In the genomic region with DNA sequence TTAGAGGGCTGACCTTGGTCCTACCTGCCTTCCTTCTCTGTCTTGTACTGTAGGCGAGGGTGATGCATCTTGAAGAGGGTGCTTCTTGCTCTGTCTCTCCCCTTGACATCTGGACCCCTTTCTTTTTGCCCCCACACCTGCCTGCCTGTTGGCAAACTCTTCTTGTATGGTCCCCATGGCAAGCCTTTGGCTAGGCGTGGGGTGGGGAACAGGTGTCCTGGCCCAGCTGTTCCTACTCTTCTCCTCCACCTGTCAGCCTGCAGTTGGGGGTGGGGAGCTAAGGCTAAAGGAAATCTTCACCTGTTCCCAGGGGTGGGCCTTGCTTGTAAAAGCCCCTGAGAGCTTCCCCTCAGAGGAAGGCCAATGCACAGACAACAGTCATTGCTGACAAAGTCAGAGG, we compare ENCODE assay signal across 14 mouse cellular contexts. TPM values are rescaled to one million over a fixed set of nuclear protein-coding genes. Genes with fewer than 3 reads are reported as not detected.
DNase-seq lines count a peak whose midpoint lies in the region; ATAC-seq and TF ChIP-seq lines count a peak whose summit lies in the region.
"Had no signal": no experiment of that assay in that cellular context is flagged by ENCODE, and none has a peak within 500 bp of the region (broad histone marks: within the 10 kb centered on the region; RNA-seq: fewer than 3 reads in every experiment).

No protein-coding gene starts in this region.

- DNase-seq in cerebellum, adult 9-11 months = peak; percentile 56
- DNase-seq in cerebellum, adult 8-10 months = no peak
- no peak for DNase-seq in hindbrain, embryonic 10.5 days (ENCODE audit: low spot score)
- no peak for DNase-seq in hindbrain, embryonic 14.5 days (ENCODE audit: low spot score)
- no peak for DNase-seq in testis, postnatal 10 days (ENCODE audit: low spot score)
- DNase-seq in hindbrain, postnatal 0 days (ENCODE audit: low spot score) = no peak
- DNase-seq: cerebellum, adult 11 months; gastrocnemius, postnatal 10 days; kidney, postnatal 4 days; right cerebral cortex, postnatal 4 days had no signal

- no peak overlapping the region for H3K9ac ChIP-seq in hindbrain, embryonic 14.5 days
- no peak overlapping the region for H3K9ac ChIP-seq in hindbrain, postnatal 0 days (replicated peaks; ENCODE audit: low read length)

- H3K4me1 ChIP-seq in hindbrain, embryonic 10.5 days (replicated peaks) = peaks cover 100% of the 10 kb centered on the region
- H3K4me1 ChIP-seq in hindbrain, embryonic 14.5 days (replicated peaks; ENCODE audit: control insufficient read depth, insufficient read depth, low read length) = peaks cover 79% of the 10 kb centered on the region
- H3K4me1 ChIP-seq in bone marrow, adult 2 months (ENCODE audit: control insufficient read depth, insufficient read depth, low read length) = peaks cover 24% of the 10 kb centered on the region
- H3K4me1 ChIP-seq in olfactory bulb, adult 2 months (ENCODE audit: control insufficient read depth, insufficient read depth, low read length) = peaks cover 73% of the 10 kb centered on the region
- peaks cover 74% of the 10 kb centered on the region for H3K4me1 ChIP-seq in hindbrain, postnatal 0 days (ENCODE audit: insufficient read depth, low read length)

- no peak for TF ChIP-seq POLR2A in bone marrow, adult 2 months (IDR thresholded peaks at IDR 0.05; ENCODE audit: borderline replicate concordance, control insufficient read depth, low read depth, low read length)
- no peak for TF ChIP-seq POLR2A in olfactory bulb, adult 2 months (IDR thresholded peaks at IDR 0.05; ENCODE audit: insufficient read depth, low read depth, low read length)

- no peaks in the 10 kb centered on the region for H3K9me3 ChIP-seq in hindbrain, embryonic 10.5 days
- H3K9me3 ChIP-seq in hindbrain, embryonic 14.5 days (ENCODE audit: control insufficient read depth, low read length) = no peaks in the 10 kb centered on the region
- H3K9me3 ChIP-seq in hindbrain, postnatal 0 days (ENCODE audit: low read length) = no peaks in the 10 kb centered on the region
- H3K9me3 ChIP-seq: midbrain, embryonic 12.5 days had no signal

- no peak for ATAC-seq in hindbrain, embryonic 14.5 days (ENCODE audit: low FRiP score)
- no peak for ATAC-seq in hindbrain, postnatal 0 days

- peak overlapping the region; percentile 93; the same call in 1 of the 2 replicates for H3K27ac ChIP-seq in hindbrain, embryonic 10.5 days
- H3K27ac ChIP-seq in hindbrain, embryonic 14.5 days = no peak overlapping the region
- peak overlapping the region; percentile 76 for H3K27ac ChIP-seq in bone marrow, adult 2 months (ENCODE audit: control insufficient read depth, insufficient read depth, low read depth, low read length, poor library complexity)
- peak overlapping the region; percentile 89; the same call in 1 of the 2 replicates for H3K27ac ChIP-seq in olfactory bulb, adult 2 months (ENCODE audit: insufficient read depth, low read depth, low read length)
- H3K27ac ChIP-seq in hindbrain, postnatal 0 days = no peak overlapping the region

- WGBS in hindbrain, embryonic 10.5 days = 75% methylated on average over 2 of the region's 2 CpGs
- WGBS in hindbrain, embryonic 14.5 days = 74% methylated on average over 2 of the region's 2 CpGs
- 44% methylated on average over 2 of the region's 2 CpGs for WGBS in bone marrow, adult 2 months
- 79% methylated on average over 2 of the region's 2 CpGs for WGBS in olfactory bulb, adult 2 months
- 67% methylated on average over 2 of the region's 2 CpGs for WGBS in hindbrain, postnatal 0 days

- TF ChIP-seq CTCF in bone marrow, adult 2 months (IDR thresholded peaks at IDR 0.05; ENCODE audit: control insufficient read depth, insufficient read depth, low read length) = no peak
- no peak for TF ChIP-seq CTCF in olfactory bulb, adult 2 months (IDR thresholded peaks at IDR 0.05; ENCODE audit: insufficient read depth, low read depth, low read length)
- TF ChIP-seq CTCF in hindbrain, postnatal 0 days (IDR thresholded peaks at IDR 0.05; ENCODE audit: low read depth) = no peak

- H3K27me3 ChIP-seq in hindbrain, embryonic 10.5 days (ENCODE audit: insufficient read depth, poor library complexity, severe bottlenecking) = no peaks in the 10 kb centered on the region
- no peaks in the 10 kb centered on the region for H3K27me3 ChIP-seq in hindbrain, embryonic 14.5 days (ENCODE audit: control insufficient read depth, insufficient read depth, low read length)
- no peaks in the 10 kb centered on the region for H3K27me3 ChIP-seq in hindbrain, postnatal 0 days (ENCODE audit: insufficient read depth, low read length)
- H3K27me3 ChIP-seq: midbrain, embryonic 12.5 days had no signal

- H3K4me2 ChIP-seq in hindbrain, embryonic 14.5 days (replicated peaks) = no peak overlapping the region
- no peak overlapping the region for H3K4me2 ChIP-seq in hindbrain, postnatal 0 days (ENCODE audit: low read depth, low read length)
- H3K4me2 ChIP-seq: midbrain, embryonic 12.5 days had no signal

- H3K36me3 ChIP-seq in hindbrain, embryonic 10.5 days = no peaks in the 10 kb centered on the region
- no peaks in the 10 kb centered on the region for H3K36me3 ChIP-seq in hindbrain, embryonic 14.5 days (replicated peaks; ENCODE audit: control insufficient read depth, insufficient read depth)
- no peaks in the 10 kb centered on the region for H3K36me3 ChIP-seq in hindbrain, postnatal 0 days (ENCODE audit: insufficient read depth, low read length)
- H3K36me3 ChIP-seq: midbrain, embryonic 12.5 days had no signal

- no peak overlapping the region for H3K4me3 ChIP-seq in hindbrain, embryonic 10.5 days
- no peak overlapping the region for H3K4me3 ChIP-seq in hindbrain, embryonic 14.5 days (replicated peaks; ENCODE audit: low read length)
- no peak overlapping the region for H3K4me3 ChIP-seq in bone marrow, adult 2 months (replicated peaks; ENCODE audit: control insufficient read depth, low read depth, low read length)
- H3K4me3 ChIP-seq in olfactory bulb, adult 2 months (ENCODE audit: insufficient read depth, low read depth, low read length) = no peak overlapping the region
- no peak overlapping the region for H3K4me3 ChIP-seq in hindbrain, postnatal 0 days (ENCODE audit: low read length)
- H3K4me3 ChIP-seq: erythroblast, embryonic 14.5 days; midbrain, embryonic 12.5 days had no signal

RNA-seq across cellular contexts. Expression of gene Mef2d, which starts 5.3 kb away (rescaled TPM):
- polyA plus RNA-seq in hindbrain, embryonic 10.5 days (2016; fragmentation: Nextera tagmentation; extraction: Ambion mirVana) = 10.2 and 15.1 TPM in 2 replicates
- 20.4 and 22.4 TPM in 2 replicates for polyA plus RNA-seq in hindbrain, embryonic 14.5 days (2014; fragmentation: Nextera tagmentation; extraction: Ambion mirVana)
- 39.7 and 64.7 TPM in 2 replicates for polyA plus RNA-seq in bone marrow, adult 2 months (2011; ENCODE audit: insufficient read depth, insufficient read length, low replicate concordance, missing spikeins)
- polyA plus RNA-seq in olfactory bulb, adult 2 months (2012; ENCODE audit: insufficient read depth, insufficient read length, low replicate concordance, missing spikeins) = 460 TPM in 1 of 2 replicates, not detected in the other
- total RNA-seq in hindbrain, postnatal 0 days (2014; rRNA removed) = 44.0 and 50.3 TPM in 2 replicates
- polyA plus RNA-seq in hindbrain, postnatal 0 days (2015; fragmentation: Nextera tagmentation; extraction: Ambion mirVana) = 13.4 and 19.2 TPM in 2 replicates

Comparison
In these comparisons a context has a peak if more than half of its experiments do, and no peak if none do; other contexts are left out.
1. H3K27ac ChIP-seq: peak in hindbrain, embryonic 10.5 days (single experiment), bone marrow, adult 2 months (single experiment) and olfactory bulb, adult 2 months (single experiment); none in hindbrain, embryonic 14.5 days (single experiment) and hindbrain, postnatal 0 days (single experiment).